Mouse (Mus musculus) 3134 (cell line): ENCODE measurements at regions not wholly inside any gene's neighbourhood (a gene's known extent, or its start where the extent isn't known, plus 50 kb on each side); places are given as distances from the start of the nearest gene placed in this dataset.

ENCODE experiments used
- DNase-seq: peaks from one replicate; pipeline ENCODE4 v3.0.0-alpha.2; 2011; ENCODE audit warnings: low spot score; ENCODE audit not compliant: insufficient read length; ENCODE audit errors: extremely low read depth

DNA sequence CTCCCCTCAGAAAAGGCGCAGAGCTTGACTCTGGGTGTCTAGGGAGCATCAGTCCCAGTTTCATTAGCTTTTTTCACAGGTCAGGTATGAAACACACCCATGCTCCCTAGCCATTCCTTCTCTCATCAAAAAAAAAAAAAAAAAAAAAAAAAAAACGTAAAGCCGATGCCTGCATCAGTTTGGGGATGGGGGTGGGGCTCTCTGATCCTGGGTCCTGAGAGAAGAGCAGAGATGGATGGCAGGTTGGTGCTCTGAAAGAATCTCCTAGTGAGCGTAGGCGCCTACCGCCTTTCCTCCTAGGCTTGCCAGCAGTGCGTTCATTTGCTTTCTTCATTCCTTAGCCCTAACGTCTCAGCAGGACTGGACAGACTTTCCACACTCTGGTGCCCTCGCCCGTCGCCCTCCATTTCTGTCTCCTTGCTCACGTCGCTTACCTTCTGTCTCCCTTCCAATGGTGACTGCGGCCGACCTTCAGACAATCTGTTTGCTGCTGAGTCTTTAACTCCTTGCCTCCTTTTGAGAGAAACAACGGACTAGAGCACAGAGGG, 267.5 kb downstream of the Agtpbp1 start:
- no peak for DNase-seq

DNA sequence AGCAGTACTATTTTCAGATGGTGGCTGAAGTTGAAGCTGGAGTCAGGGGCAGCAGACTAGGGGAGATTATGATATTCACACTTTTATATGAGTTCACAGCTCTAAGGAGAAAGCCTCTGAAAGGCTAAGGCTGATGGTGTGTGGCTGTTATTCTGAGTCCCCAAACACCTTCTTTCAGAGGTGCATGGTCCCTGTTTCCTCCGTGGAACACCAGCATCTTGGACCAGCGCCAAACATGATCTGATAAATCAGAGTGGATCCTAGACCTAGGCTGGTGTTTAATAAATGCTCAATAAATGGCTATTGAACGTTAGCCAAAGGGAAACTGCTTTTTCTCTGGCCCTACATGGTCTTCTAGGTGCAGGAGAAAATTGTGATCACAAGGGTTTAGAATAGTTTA, 269.2 kb downstream of the Agtpbp1 start:
- no peak for DNase-seq

- no peak for DNase-seq
Measured at GRCm38 (mm10) chr13:59314419-59314818, 270.6 kb downstream of the Agtpbp1 start.

- no peak for DNase-seq
Measured at GRCm38 (mm10) chr13:59313725-59314330, 271.2 kb downstream of the Agtpbp1 start.

DNA sequence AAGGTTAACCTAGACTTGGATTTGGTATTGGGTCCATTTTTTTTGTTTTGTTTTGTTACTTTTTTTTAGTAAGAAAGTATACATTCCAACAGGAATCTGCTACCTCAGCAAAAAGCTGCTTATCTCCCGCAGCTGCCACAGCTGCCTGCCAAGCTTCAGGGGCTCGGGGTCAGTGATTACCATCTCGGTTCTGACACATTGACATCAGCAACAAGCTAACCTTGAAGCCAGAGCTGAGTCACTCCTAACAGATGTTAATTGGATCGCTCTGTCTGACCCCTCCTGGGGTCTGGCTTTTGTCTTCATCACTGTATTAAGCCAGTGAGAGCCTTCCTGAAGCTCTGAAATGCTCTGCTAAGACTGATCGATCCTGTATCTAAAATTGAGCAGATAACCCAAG, 292.1 kb downstream of the Agtpbp1 start:
- DNase-seq, result no peak

- no peak for DNase-seq
Measured at GRCm38 (mm10) chr13:59289127-59289526, 295.9 kb downstream of the Agtpbp1 start.

GRCm38 (mm10) chr13:59281199-59281598, 303.8 kb downstream of the Agtpbp1 start:
- no peak for DNase-seq

DNA sequence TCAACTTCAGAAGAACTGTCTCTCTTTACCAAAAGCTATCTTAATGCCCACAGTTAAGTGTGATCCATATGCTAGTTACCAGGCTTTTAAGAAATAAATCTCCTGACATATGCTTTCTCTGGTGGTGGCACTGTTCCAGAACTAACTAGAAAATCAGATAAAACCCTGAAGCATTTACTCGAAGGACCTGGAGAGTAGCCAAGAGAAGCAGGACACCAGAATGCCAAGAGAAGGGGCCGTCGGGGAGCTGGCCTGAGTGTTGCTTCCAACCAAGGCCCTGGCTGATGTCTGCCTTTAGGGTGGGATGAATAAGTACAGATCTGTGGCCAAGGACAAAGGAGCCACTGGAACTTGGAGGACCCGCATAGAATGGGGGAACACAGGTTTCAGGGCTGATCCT, 305.9 kb downstream of the Agtpbp1 start:
- DNase-seq, result no peak

GRCm38 (mm10) chr13:59271661-59272060, 313.4 kb downstream of the Agtpbp1 start:
- no peak for DNase-seq

DNA sequence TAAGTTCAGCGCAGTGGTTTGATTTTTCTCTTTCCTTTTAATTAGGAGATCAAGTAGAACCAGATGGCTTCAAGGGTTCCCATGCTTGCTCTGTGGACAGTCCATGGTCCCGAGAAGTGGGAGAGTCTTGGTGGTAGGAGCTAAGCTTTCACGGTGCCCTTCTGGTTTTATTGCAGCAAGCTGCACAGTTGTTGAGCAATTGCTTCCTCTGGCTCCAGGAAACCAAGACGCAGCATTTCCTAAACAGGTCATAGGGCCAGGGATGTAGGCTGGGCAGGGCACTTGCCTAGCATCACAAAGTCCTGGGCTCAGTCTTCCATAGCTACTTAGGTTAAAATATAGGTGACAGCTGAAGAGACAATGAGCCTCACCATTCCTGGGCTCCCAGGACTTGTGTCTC, 318.2 kb downstream of the Agtpbp1 start:
- no peak for DNase-seq

- DNase-seq, result no peak
Measured at GRCm38 (mm10) chr13:59264126-59264525, 320.9 kb downstream of the Agtpbp1 start.

DNA sequence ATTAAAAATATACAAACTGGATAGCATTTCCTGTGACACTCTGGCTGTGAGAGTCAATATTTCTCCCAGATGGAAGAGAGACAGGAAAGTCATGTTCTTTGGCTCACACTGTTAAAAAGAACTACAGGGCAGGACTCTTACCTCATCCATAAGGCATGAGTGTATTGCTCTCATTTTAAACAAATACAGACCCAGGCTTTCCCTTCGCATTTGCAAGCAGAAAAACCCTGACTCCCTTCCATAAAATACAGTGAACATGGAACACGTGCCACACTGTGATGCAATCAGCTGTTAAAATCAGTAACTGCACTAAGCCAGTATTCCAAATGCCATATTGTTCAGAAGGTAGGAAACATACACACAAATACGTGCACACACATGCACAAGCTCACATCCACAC, 323.1 kb downstream of the Agtpbp1 start:
- DNase-seq, result no peak

GRCm38 (mm10) chr13:59255798-59256435, 329.1 kb downstream of the Agtpbp1 start:
- DNase-seq, result no peak

DNA sequence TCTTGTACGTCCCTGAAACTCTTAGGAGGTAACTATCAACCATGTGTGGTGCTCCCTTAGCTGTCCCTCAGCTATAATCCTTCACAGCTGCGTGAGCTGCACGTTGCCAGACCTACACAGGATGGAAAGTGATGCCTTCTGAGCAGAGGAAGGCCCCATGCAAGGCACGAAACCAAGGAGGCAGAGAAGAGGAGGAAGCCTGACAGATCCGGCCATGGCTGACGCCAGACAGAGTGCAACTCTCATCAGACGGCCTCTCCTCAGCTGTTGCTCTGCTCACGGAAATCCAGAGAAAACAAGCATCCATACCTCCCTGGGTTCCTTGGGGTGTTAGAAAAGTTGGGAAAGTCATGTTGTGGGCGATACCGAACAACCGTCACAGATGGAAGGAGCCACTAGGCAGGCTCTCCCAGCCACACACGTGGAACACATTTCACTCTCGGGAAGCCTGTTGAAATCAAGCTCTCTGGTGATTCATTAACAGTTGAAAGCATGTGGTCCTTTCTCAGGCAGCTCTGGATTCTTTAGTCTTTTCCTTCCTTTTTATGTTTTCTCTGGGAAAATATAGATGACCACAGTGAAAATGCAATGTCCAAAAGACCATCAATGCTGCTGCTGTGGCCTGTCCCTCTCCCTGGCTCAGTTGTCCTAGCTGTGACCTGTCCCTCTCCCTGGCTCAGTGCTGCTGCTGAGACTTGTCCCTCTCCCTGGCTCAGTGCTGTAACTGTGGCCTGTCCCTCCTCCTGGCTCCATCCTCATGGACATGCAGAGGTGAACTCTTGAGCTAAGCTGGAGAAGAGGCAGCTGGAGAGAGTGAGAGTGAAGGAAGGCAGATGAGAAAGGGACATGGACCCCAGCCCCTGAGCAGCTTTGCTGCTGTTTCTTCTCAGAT, 331.1 kb downstream of the Agtpbp1 start:
- DNase-seq, result no peak

DNA sequence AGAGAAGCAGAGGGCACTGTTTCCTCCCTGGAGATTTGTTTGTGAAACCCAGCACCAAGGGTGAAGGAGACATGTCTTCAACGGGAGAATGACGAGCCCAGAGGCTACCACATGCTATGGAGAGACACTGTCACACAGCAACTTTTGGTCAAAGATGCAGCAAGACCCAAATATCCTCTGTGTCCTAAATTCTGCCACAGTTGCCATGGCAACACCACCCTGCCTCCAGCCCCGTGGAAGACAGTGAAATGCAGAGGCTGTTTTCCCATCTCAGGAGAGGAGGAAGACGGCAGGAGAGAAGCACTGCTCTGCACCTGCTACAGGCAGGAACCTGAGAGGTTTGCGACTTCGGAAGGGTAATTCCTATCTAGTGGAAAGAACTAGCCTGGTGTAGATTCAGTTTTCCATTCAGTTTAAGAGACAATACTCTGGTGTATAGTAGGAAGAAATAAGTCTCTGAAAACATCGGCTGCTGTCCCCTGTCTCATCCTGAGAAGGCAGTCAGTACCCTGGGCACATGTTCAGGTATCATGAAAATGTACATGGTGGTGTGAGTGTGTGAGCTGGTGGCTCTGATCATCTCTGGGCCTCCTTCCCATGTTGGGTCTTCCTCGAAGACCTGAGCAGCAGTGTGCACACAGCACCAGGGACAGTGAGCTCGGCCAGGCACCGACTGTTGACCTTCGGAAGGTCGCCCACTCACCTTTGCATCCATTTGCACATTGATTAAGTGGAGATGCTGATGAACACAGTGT, 333.6 kb downstream of the Agtpbp1 start:
- no peak for DNase-seq

DNA sequence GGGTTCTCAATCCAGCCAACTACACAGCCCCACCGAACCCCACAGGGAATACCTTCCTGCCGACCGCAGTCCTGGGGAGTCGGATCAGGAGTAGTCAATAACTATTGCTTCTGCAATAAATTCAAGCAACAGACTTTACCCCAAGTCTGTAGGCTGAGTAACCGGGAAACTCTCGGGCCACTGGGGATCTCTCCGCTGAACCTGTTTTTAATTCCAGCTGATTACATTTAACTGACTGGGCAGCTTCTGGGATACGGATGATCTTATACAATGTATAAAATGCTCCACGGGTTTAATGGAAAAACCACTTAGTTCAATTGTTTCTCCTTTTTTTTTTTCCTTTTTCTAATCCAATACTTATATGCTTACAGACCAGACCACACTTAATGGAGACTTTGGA, 336.6 kb downstream of the Agtpbp1 start:
- no peak for DNase-seq

- DNase-seq, result no peak
Measured at GRCm38 (mm10) chr13:59246984-59247537, 338.0 kb downstream of the Agtpbp1 start.

- no peak for DNase-seq
Measured at GRCm38 (mm10) chr13:59246070-59246469, 339.0 kb downstream of the Agtpbp1 start.

- DNase-seq, result no peak
Measured at GRCm38 (mm10) chr13:59244622-59245021, 340.4 kb downstream of the Agtpbp1 start.

- no peak for DNase-seq
Measured at GRCm38 (mm10) chr13:59242671-59243070, 342.4 kb downstream of the Agtpbp1 start.
